Mouse (Mus musculus): ENCODE measurements around the gene Gsta2. TPM values are rescaled to one million over a fixed set of nuclear protein-coding genes. Genes with fewer than 3 reads are reported as not detected.

Gene Gsta2
- total and polyA plus RNA-seq, 2 experiments = 22.4 to 106 TPM

DNA sequence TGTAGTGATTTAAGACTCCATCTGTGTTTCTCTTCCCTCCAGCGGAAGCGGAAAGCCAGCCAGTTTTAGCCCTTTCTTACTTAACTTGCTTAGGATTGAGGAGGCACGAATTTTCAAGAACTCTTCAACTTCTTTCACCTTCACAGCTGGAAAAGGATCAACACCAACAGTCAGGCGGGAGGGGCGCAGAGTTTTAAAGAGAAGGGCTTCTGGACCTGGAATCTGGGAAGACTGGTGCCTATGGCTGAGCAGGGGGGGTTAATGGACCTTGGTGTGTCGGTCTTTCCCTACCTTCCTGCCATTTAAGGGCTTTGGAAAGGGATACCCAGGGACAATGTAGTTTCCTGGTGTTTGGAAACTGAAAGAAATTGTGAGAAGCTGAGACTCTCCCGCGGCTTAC is 22.0 kb upstream of the Gsta2 start:
- no peak overlapping the region for H3K27ac ChIP-seq (replicated peaks; ENCODE audit: insufficient read depth, low read depth, low read length)
- H3K27me3 ChIP-seq (ENCODE audit: control insufficient read depth, insufficient read depth, low read length) = no peaks in the 10 kb centered on the region
- H3K4me3 ChIP-seq (ENCODE audit: insufficient read depth, low read depth, low read length) = no peak overlapping the region
- H3K79me2 ChIP-seq (ENCODE audit: control insufficient read depth, insufficient read depth, low read length) = no peaks in the 10 kb centered on the region
- H3K4me1 ChIP-seq (ENCODE audit: control insufficient read depth, insufficient read depth, low read length) = no peaks in the 10 kb centered on the region
- H3K36me3 ChIP-seq (ENCODE audit: control insufficient read depth, insufficient read depth, low read length) = no peaks in the 10 kb centered on the region
- H3K9ac ChIP-seq (ENCODE audit: low read depth, low read length) = no peak overlapping the region
- DNase-seq (ENCODE audit: extremely low read depth, low read depth, low spot score) = no peak
- 59% methylated on average over 8 of the region's 8 CpGs for WGBS
- TF ChIP-seq POLR2A (IDR thresholded peaks at IDR 0.05; ENCODE audit: extremely low read depth, insufficient read depth, low read length) = no peak
- no peak for TF ChIP-seq CTCF (IDR thresholded peaks at IDR 0.05; ENCODE audit: low read depth, low read length)

GRCm38 (mm10) chr9:78375486-78375885 is 19.9 kb upstream of the Gsta2 start:
- no peaks in the 10 kb centered on the region for H3K36me3 ChIP-seq (ENCODE audit: control insufficient read depth, insufficient read depth, low read length)
- no peak for TF ChIP-seq POLR2A (IDR thresholded peaks at IDR 0.05; ENCODE audit: extremely low read depth, insufficient read depth, low read length)
- no peak overlapping the region for H3K4me3 ChIP-seq (ENCODE audit: insufficient read depth, low read depth, low read length)
- no peak overlapping the region for H3K9ac ChIP-seq (ENCODE audit: low read depth, low read length)
- no peaks in the 10 kb centered on the region for H3K27me3 ChIP-seq (ENCODE audit: control insufficient read depth, insufficient read depth, low read length)
- H3K79me2 ChIP-seq (ENCODE audit: control insufficient read depth, insufficient read depth, low read length) = no peaks in the 10 kb centered on the region
- H3K4me1 ChIP-seq (ENCODE audit: control insufficient read depth, insufficient read depth, low read length) = no peaks in the 10 kb centered on the region
- DNase-seq (ENCODE audit: extremely low read depth, low read depth, low spot score) = no peak
- no peak overlapping the region for H3K27ac ChIP-seq (replicated peaks; ENCODE audit: insufficient read depth, low read depth, low read length)
- 85% methylated on average over 4 of the region's 4 CpGs for WGBS

GRCm38 (mm10) chr9:78374885-78375389 is 19.3 kb upstream of the Gsta2 start:
- H3K9ac ChIP-seq (ENCODE audit: low read depth, low read length) = no peak overlapping the region
- no peaks in the 10 kb centered on the region for H3K79me2 ChIP-seq (ENCODE audit: control insufficient read depth, insufficient read depth, low read length)
- no peak overlapping the region for H3K4me3 ChIP-seq (ENCODE audit: insufficient read depth, low read depth, low read length)
- no peaks in the 10 kb centered on the region for H3K36me3 ChIP-seq (ENCODE audit: control insufficient read depth, insufficient read depth, low read length)
- 85% methylated on average over 1 of the region's 1 CpGs for whole genome bisulfite sequencing
- H3K27ac ChIP-seq (replicated peaks; ENCODE audit: insufficient read depth, low read depth, low read length) = no peak overlapping the region
- no peak for DNase-seq (ENCODE audit: extremely low read depth, low read depth, low spot score)
- H3K27me3 ChIP-seq (ENCODE audit: control insufficient read depth, insufficient read depth, low read length) = no peaks in the 10 kb centered on the region
- no peaks in the 10 kb centered on the region for H3K4me1 ChIP-seq (ENCODE audit: control insufficient read depth, insufficient read depth, low read length)
- no peak for TF ChIP-seq CTCF (IDR thresholded peaks at IDR 0.05; ENCODE audit: low read depth, low read length)
- no peak for TF ChIP-seq POLR2A (IDR thresholded peaks at IDR 0.05; ENCODE audit: extremely low read depth, insufficient read depth, low read length)

- Histone ChIP-seq H3K79me2 (ENCODE audit: control insufficient read depth, insufficient read depth, low read length) (no peaks in the 10 kb centered on the region), H3K36me3 (ENCODE audit: control insufficient read depth, insufficient read depth, low read length) (no peaks in the 10 kb centered on the region), H3K4me1 (ENCODE audit: control insufficient read depth, insufficient read depth, low read length) (no peaks in the 10 kb centered on the region), H3K4me3 (ENCODE audit: insufficient read depth, low read depth, low read length) (no peak overlapping the region), H3K9ac (ENCODE audit: low read depth, low read length) (no peak overlapping the region), H3K27ac (replicated peaks; ENCODE audit: insufficient read depth, low read depth, low read length) (no peak overlapping the region), H3K27me3 (ENCODE audit: control insufficient read depth, insufficient read depth, low read length) (no peaks in the 10 kb centered on the region)
- TF ChIP-seq POLR2A (IDR thresholded peaks at IDR 0.05; ENCODE audit: extremely low read depth, insufficient read depth, low read length) (no peak), CTCF (IDR thresholded peaks at IDR 0.05; ENCODE audit: low read depth, low read length) (no peak)
- 67% methylated on average over 5 of the region's 5 CpGs for WGBS
- no peak for DNase-seq (ENCODE audit: extremely low read depth, low read depth, low spot score)
These were observed 18.8 kb upstream of the Gsta2 start for GRCm38 (mm10) chr9:78374397-78374796.

- H3K27me3 ChIP-seq (ENCODE audit: control insufficient read depth, insufficient read depth, low read length) = no peaks in the 10 kb centered on the region
- no peak overlapping the region for H3K27ac ChIP-seq (replicated peaks; ENCODE audit: insufficient read depth, low read depth, low read length)
- 83% methylated on average over 10 of the region's 10 CpGs for WGBS
- no peaks in the 10 kb centered on the region for H3K79me2 ChIP-seq (ENCODE audit: control insufficient read depth, insufficient read depth, low read length)
- no peak overlapping the region for H3K9ac ChIP-seq (ENCODE audit: low read depth, low read length)
- no peak for DNase-seq (ENCODE audit: extremely low read depth, low read depth, low spot score)
- H3K4me3 ChIP-seq (ENCODE audit: insufficient read depth, low read depth, low read length) = no peak overlapping the region
- no peaks in the 10 kb centered on the region for H3K4me1 ChIP-seq (ENCODE audit: control insufficient read depth, insufficient read depth, low read length)
- no peaks in the 10 kb centered on the region for H3K36me3 ChIP-seq (ENCODE audit: control insufficient read depth, insufficient read depth, low read length)
- TF ChIP-seq POLR2A (IDR thresholded peaks at IDR 0.05; ENCODE audit: extremely low read depth, insufficient read depth, low read length) (no peak), CTCF (IDR thresholded peaks at IDR 0.05; ENCODE audit: low read depth, low read length) (no peak)
These were observed 17.4 kb upstream of the Gsta2 start for GRCm38 (mm10) chr9:78372827-78373504.

DNA sequence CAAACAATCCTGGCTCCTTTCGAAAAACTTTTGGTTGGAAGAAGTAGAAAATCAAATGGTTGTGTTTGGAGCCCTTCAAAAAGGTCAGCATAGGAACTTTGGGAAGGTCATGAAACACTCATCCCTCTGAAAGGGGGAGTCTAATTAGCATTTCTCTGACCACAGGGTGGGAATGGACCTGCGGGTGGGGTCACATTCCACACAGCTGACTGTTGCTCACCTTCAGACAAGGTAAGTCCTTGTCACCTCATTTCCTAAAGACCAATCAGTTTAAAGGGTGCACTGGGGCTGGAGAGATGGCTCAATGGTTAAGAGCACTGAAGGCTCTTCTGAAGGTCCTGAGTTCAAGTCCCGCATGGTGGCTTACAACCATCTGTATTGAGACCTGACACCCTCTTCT is 15.9 kb upstream of the Gsta2 start:
- Histone ChIP-seq H3K9ac (ENCODE audit: low read depth, low read length) (no peak overlapping the region), H3K79me2 (ENCODE audit: control insufficient read depth, insufficient read depth, low read length) (no peaks in the 10 kb centered on the region), H3K27me3 (ENCODE audit: control insufficient read depth, insufficient read depth, low read length) (no peaks in the 10 kb centered on the region), H3K4me1 (ENCODE audit: control insufficient read depth, insufficient read depth, low read length) (no peaks in the 10 kb centered on the region), H3K36me3 (ENCODE audit: control insufficient read depth, insufficient read depth, low read length) (no peaks in the 10 kb centered on the region), H3K27ac (replicated peaks; ENCODE audit: insufficient read depth, low read depth, low read length) (no peak overlapping the region), H3K4me3 (ENCODE audit: insufficient read depth, low read depth, low read length) (no peak overlapping the region)
- WGBS = 97% methylated on average over 3 of the region's 3 CpGs
- TF ChIP-seq CTCF (IDR thresholded peaks at IDR 0.05; ENCODE audit: low read depth, low read length) = no peak
- no peak for TF ChIP-seq POLR2A (IDR thresholded peaks at IDR 0.05; ENCODE audit: extremely low read depth, insufficient read depth, low read length)
- no peak for DNase-seq (ENCODE audit: extremely low read depth, low read depth, low spot score)
